Mouse (Mus musculus) erythroid progenitor cell, adult 5-6 weeks (primary cell): Measurements from ENCODE around the gene Tfrc. TPM values are rescaled to one million over a fixed set of nuclear protein-coding genes. Genes with fewer than 3 reads are reported as not detected.

Experiments used
- ATAC-seq: replicated peaks from 2 replicates; pipeline ENCODE4 v1.8.0; 2016; ENCODE audit warnings: moderate number of reproducible peaks, mild to moderate bottlenecking, moderate TSS enrichment, inconsistent platforms; ENCODE audit not compliant: poor library complexity, low FRiP score, severe bottlenecking
- total RNA-seq, 2 experiments: library from RNA; stranded (forward) in 1 of 2; stranded (reverse) in 1 of 2; fragments of 150-400 nt in 1 of 2; fragments of 186-747, 209-891 nt in 1 of 2; gene quantifications; 2 replicates each; pipeline versions ENCODE4 v1.2.3 to v1.2.4; 2015 to 2017; ENCODE audit warnings: low replicate concordance in 2 of 2

Tfrc gene
- total RNA-seq (2015; ENCODE audit: low replicate concordance) (2,179 and 2,513 TPM in 2 replicates), total RNA-seq (2017; ENCODE audit: low replicate concordance) (2,141 and 2,792 TPM in 2 replicates)

DNA sequence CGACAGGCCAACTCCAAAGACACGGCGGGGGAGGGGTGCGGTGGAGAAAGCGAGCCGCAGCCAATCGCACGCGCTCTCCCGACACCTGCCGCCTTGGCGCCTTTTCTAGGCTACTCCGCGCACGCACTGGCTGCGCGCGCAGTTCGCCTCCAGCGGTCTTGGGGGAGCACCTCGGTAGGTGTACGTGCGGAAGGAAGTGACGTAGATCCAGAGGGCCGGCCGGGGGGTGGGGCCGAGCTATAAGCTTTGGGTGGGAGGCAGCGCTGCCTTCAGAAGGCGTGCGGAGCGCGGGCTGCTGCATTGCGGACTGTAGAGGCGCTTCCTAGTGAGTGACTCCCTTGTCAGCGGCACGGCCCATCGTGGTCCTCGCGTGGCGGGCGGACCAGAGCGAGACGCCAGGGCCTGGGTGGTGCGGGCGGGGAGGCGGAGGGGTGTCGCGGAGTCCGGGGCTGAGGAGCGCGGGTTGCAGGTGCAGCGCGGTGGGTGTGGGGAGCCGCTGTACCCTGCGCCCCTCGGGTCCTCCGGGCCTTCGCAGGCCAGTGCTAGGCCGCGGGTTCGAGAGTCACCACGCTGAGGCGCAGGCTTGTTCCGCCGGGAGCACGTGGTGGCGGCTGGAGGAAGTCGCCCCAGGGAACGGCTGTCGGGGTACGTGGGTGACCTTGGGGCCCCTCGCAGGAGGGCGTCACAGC lies at the start of gene Tfrc:
Gene Tfrc, plus strand, starts transcription at position 209 of the 689 bp plus-strand sequence.
- peak; percentile 85 for ATAC-seq

DNA sequence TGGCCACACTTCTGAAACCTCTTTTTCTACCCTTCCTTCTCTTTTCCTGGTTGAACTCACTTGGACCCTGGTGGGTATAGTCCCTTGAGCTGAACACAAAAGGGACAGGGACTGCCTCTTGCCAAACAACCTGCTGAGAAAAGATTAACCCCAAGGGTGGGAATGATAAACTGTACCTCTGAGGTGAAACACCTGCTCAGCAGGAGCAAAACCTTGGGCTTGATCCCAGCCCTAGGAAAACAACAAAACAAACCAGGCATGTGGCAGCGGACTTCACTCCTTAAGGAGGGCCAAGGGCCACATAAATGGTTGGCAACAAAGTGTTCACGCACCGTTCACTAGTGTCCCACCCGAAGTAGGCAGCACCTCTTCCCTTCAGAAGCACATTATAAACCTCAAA lies 49.2 kb upstream of the Tfrc start:
- ATAC-seq: no peak

DNA sequence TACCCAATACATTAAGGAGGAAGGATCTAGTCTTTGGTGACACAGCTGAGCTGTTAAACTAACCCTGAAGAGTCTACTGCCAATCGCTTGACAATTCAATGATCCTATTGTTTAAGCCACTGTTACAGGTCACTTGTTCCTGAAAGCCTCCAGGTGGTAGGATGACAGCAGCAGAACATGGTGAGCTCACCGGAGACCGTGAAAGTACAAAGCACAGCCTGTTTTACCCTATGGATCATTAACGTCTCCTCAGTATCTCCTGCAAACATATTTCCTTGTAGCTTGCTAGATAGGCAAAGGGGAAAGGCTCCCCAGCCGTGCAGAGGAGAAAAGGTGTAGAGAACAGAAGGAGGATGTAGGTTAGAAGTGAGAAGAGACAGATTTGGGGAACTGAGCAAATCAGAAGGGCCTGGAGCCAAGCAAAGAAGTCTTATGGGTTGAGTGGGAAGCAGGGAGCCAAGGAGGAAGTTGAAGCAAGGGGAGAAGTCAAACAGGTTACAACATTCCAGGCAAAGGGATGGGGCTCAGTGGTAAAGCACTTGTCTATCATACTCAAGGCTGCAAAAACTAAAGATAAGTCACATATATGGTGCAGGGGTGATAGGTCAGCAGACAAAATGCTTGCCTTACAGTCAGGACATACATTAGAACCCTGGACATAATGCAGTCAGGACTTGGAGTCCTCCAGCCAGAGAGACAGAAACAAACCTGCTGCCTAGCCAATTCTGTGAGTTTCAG lies 45.5 kb upstream of the Tfrc start:
- no peak for ATAC-seq

DNA sequence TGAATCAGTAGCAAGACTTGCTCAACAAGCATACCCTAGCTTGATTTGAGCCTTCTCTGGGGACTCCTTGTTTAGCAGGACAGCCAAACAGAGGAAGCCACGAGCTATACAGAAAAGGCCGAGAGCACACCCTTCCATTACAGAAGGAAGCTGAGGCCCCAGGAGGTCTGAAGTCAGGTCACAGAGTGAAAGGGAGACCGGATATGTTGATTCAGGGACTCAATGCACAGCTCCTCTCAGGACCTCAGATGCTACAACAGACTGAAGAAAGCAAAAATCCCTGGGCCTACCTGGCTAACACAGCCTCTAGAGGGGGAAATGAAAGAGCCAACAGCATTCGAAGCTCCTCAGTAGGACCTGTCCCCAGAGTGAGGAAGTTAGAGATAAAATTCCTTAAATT lies 41.4 kb upstream of the Tfrc start:
- ATAC-seq: no peak

DNA sequence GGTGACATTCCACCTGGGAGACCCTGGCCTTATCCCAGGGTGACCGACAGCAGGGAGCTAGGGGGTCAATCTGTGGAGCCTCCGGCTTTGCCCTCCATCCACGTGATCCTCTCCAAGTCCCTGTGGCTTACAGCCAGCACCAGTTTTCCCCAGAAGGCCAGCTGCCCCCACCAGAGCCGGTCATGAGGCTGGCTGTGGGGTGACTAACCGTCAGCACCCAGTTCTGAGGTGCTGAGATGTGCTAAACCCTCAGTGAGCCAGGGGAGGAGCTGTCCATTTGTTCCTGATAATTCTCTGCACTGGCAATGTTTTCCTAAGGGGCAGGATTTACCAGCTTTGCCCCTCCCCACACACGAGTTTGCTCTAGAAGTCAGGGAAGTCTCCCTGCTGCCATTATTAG lies 40.3 kb upstream of the Tfrc start:
- ATAC-seq: no peak

DNA sequence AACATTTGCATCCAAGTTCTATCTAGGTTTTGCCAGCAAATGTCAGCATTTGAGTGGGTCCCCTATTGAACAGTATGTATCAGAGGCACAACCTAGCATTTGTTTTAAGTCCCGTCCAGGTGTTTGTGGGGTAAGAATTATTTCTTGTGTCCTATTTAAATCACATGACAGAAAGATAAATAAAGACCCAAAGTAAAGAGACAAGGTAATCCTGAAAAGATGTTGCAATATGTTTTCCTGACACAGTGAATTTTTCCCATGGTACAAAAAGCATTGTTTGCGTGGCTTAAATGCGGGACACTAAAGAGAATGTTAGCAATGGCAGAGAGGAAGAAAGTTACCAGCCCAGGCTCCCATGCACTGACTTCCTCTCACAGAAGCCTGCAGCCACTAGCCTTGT lies 38.7 kb upstream of the Tfrc start:
- ATAC-seq: no peak

DNA sequence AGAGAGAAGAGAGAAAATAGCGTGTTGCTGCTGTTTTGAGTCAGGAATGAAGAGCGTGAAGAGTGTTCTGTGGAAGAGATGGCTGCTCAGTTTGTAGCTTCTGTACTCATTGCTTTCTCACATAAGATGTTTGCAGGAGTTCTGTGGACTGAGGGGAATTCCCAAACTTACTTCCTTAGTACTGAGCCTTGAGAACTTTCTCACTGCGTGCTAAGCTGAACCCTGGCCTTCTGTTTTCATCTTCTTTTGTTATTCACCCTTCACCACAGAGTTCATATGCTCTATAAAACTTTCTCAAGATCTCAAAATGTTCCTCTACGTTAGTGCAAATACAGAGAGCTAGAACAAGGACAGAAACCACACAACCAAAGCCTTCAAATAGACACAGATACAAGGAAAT lies 36.2 kb upstream of the Tfrc start:
- no peak for ATAC-seq

DNA sequence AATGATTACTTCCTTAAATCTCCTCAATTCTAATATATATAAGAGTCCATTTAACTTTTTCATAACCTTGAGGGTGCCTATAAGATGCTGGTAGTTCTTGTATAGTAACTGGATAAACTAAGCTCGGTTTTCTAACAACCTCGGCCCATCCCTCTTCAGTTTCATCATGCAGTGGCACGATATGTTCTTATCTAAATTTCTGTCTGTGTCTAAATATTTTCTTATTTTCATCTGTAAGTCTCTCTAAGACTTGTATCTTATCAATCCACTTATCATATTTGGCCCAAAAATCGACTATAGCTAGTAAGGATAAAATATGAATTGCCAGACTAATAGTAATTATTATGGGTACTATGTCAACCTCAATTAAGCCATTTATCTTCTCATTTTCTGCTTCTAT lies 22.2 kb upstream of the Tfrc start:
- no peak for ATAC-seq

DNA sequence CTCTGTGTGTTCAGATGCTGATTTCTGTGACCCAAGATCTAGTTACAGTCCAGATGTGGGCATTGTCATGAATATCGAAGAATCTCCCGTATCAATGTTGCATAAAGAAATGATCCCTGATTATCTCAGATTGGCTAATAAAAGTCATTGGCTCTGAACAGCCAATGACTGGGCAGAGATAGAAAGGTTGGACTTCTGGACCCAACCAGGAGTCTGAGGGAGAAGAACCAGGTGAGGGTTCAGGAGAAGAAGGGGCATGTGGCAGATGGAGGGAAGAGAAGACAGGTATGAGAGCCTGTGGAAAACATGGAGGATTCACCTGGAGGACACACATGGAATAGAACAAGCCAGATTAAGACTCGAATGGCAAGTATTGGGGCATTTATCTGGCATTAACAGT lies 20.2 kb upstream of the Tfrc start:
- ATAC-seq: no peak

DNA sequence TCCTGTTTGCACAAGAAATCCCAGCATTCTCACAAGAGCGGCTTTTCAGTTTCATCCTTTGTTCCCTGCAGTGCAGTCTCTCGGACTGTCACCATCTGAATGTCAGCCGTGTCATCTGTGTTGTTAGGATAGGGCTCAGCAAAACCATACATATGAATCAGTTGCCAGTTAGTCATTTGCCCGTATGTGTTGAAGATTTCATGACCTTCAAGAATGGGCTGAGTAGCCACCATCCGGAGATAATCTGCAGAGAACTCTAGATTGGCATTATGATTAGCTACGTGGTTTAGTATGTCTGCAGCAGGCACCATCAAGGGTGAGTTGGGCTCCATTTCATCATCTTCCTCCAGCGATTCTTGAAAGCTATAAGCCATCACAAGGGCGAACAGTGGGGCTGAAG lies 17.2 kb upstream of the Tfrc start:
- ATAC-seq: no peak

DNA sequence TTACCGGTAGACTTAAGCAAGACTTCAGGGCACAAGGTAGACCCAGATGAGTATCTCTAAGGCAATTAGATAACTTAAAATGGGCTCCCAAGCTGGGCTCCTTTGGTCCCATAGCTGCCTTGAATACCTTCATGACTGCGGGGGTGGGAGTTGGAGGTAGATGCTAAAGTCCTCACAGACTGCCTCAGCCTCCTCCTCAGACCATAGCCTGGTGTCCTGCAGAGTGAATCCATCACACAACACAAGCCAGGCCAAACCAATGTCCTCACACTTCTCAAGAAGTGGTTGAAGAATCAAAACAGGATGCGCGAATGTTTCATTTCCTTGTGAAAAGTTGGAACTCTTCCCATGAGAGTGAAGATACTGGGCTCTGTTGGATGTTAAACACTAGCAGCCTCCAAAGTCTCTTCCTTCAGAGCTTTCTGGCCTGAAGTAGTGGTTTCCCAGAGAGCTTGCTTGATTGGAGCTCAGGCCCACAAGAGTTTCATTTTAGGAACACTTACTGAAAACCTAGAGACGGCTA lies 15.4 kb upstream of the Tfrc start:
- no peak for ATAC-seq

DNA sequence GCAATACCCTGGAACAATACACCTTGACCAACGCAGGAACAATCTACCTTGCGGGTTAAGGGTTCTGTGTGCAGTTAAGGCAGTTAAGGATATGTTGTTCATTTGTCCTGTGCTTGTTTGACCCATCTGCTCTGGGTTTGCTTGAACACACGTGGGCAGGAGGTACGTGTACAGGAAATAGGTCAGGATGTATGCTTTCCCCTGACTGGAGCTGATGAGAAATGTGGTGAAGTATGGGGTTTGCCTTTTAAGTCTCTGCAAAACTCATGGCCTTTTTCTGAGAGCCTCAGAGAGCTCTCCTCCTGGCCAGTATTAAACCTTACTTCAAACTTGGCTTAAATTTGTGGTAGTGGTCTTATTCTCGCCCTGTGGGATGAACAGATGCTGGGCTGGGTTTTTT lies 14.8 kb upstream of the Tfrc start:
- ATAC-seq: no peak

DNA sequence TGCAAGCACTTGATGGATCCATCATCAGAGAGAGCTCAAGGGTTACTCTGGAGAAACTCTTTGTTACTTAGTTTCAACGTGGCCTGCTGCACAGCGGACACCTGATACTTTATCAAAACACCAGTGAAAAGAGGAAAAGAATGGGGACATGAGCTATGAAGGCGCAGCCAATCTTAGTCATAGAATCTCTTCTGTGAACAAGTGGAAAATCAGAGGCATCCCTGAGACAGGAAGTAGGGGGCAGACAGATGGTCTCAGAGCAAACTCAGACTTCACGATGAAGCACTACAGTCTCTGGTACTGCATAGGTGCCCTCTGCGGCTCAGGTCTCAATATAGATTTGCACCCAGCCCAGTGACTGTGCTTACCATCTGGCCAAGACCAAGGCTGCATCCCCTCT lies 14.0 kb upstream of the Tfrc start:
- ATAC-seq: no peak

DNA sequence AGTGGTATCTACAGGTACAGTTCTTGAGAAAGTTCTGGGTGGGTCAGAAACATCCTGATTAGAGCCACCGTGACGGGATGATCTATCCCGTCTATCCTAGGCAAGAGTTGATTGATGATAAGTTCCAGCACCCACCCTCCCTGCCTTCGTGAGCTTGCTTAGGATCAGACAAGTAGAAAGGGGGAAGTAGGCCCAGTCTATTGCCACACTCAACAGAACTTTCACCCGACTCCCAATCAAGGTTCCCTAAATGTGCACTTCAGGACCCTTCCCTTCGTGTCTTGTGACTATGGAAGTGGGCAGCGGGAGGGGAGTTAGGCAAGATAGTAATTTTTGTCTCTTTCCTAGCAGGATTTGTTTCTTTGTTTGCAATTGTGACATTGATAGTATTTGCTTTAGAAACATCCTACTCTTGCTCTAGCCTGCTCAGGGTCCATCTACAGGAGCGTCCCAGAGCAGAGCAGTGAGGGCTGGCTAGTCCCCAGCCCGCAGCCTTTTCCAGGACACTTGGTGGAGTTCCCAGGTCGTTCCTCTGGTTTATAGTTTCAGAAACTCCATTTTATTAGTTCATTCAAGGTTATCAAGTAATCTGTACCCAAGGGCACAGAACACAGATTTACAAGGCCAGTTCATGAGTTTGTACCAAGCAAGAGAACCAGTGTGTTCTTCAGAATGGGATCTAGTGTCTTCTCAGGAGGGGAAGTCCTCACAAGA lies 13.4 kb upstream of the Tfrc start:
- no peak for ATAC-seq

DNA sequence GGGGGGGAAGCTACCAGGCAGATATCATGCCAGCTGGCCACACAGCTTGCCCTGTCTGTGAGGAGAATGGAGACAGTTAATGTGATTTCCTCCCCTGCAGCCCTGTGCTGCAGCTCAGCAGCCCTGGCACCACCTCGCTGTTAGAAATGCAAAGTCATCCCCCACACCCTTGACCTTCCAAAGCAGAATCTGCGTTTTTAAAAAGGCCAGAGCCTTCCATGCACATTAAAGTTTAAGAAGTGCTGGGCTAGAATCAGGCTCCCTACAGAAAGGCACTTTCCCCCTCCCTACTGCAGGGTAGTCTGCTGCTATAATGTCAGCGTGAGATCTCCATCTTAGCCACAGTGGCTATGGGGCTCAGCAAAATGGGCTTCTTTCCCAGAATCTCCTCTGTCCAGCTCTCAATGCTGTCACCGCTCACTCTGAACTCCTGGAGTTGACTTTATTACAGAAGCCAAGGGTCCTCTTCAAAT lies 10.8 kb upstream of the Tfrc start:
- ATAC-seq: peak; percentile 98

DNA sequence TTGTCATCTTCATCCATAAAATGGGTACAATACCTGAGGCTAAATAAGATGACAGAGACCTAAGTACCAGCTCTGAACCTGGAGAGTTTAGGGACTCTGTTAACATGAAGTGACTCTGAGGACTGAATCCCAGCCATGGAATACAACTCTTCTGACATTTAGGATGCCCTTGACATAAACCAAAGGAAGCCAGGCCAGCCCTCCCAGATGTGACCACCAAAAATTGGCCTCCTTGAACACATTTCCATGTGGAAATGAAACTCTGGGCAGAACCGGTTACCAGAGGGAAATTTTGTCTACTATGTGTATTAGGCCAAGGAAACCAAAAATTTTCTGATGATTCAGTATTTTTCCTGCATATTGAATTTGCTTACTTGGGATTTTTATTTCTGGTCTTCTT lies 9.6 kb upstream of the Tfrc start:
- ATAC-seq: no peak

DNA sequence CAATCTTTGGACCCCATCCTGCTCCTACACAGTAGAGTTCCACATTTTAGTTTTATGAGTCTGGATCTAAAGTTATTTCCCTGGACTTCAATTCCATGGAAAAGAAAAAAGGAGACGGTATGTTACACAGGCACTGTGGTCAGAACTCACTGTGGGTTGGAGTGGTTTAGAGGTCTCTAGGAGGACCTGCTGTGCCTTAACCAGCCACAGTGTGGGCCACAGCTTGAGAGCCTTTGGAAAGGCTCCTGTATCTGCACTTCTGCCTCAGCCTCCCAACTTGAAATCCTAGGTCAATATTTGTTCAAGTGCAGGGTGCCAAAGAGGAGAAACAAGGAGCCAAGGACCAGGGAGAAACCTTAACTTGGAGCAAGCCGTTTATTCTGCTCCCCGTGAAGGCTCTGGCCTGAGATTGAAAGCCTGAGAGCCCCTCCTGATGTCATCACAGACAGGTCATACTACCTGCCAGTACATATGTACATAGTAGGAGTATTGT lies 6.5 kb upstream of the Tfrc start:
- no peak for ATAC-seq

DNA sequence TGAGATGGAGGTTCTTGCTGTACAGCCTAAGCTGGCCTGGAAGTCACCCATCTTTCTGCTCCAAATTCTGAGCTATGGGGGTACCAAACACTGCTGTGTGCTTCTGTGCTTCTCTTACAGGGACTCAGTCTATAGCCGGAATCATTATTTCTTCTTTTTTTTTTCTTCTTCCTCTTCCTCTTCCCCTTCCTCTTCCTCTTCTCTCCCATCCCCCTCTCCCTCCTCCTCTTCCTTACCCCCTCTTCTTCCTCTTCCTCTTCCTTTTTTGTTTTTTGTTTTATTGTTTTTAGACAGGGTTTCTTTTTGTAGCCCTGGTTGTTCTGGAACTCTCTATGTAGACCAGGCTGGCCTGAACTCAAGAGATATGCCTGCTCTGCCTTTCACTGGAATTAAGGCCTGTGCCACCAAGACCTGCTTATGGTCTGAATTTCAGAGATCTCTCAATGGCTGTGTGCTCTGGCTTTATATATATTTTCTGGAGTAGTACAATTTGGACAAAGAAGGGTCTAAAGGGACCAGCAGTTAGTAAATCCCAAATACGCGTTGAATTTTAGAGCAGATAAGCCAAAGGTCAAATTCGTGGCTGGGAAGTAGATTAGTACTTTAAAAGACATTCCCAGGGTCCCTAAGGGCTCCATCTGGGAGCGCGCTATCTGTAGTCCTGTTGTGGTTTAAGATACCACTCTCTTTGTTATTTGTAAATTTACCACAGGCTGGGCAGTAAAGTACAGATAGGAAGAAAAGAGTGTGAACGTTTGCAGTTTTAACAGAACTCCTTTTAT lies 967 bp upstream of the Tfrc start:
- no peak for ATAC-seq

DNA sequence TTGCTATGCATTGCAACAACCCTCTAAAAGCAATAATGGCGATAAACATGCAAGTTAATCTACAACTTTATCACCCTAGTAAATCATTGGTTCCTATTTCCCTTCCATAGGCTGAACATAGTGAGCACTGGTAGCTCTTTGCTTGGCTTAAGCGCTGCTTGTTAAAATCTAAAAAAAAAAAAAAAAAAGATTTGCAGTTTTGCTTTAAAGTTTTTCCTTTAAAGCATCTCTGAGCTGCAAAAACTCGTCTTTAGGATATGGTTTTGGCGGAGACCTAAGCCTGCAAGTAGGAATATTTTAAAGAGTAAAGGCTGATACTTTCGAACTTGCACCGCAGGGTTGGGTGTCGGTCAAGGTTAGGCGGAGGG lies 392 bp upstream of the Tfrc start:
- ATAC-seq: no peak

DNA sequence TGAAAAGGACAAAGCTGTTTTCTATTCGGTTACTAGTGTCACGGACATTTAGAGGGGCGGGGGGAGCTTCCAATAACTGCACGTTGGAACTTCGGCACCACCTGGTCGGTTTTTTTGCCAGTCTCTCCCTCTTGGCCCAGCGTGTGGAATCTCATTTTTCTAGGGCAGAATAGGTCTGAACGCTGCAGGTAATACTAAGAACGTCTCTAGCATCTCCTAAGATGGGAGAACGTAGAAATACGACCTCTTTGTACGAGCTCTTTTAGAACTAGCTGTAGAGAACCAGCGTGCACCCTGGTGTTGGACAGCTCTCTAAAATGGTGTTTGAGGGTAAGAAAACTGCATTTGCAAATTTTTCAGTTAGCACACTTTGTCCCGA lies 670 bp downstream of the Tfrc start:
- ATAC-seq: no peak
